Mouse (Mus musculus): ENCODE measurements at regions not wholly inside any gene's neighbourhood (a gene's known extent, or its start where the extent isn't known, plus 50 kb on each side); places are given as distances from the start of the nearest gene placed in this dataset.

- no peak for DNase-seq (ENCODE audit: low spot score)
Observed at GRCm38 (mm10) chr10:21482659-21483058, 105.6 kb downstream of the Aldh8a1 start.

- no peak for DNase-seq (ENCODE audit: low spot score)
Observed at GRCm38 (mm10) chr10:21483373-21483772, 106.3 kb downstream of the Aldh8a1 start.

DNA sequence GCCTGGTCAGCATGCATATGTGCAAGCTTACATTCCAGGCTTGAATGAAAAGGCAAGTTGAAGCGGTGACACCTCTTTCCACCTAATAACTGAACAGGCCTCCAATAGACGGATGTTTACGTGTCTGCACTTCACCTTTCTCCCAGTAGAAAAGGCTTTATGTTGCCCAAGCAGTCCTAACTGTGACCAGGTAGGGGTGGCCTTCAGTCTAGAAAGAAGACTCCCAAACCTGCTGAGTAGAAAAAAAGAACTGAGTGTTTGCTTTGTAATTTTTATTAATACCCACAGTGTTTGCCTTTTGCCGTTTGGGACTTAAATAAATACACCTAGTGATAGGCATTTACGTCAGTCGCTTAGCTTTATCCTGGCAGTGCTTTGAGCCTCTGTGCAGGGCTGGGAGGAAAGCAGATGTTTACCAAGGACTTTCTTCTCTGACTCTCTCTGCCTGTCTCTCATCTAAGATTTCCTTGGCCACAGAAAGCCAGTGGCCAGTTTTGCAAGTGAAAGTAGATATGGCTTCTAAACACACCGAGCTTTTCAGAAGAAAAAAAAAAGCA lies 104.5 kb upstream of the 1700020N01Rik start:
- no peak for DNase-seq (ENCODE audit: low spot score)

DNA sequence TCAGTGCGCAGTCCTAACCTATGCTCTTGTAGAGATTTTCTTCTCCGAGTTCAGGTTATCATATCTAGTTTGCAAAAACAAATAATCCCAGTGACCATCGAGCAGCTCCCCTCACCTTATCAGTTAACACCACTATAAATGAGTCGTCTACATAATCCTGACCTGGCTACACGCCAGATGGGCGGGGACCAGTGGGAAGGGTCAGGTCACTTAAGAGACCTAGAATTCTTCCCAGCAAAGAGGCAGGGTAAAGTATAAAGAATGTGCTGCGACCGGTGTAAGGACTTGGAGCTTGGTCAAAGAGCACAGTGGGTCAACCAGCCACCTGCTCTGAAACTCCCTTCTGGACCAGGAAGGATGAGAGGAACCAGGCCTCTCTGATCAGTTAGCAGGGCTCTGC lies 102.0 kb upstream of the 1700020N01Rik start:
- no peak for DNase-seq (ENCODE audit: low spot score)

- DNase-seq (ENCODE audit: low spot score) = no peak
Observed at GRCm38 (mm10) chr10:21492254-21492894, 100.6 kb upstream of the 1700020N01Rik start.

- DNase-seq (ENCODE audit: low spot score) = no peak
Observed at GRCm38 (mm10) chr10:21494536-21494935, 98.4 kb upstream of the 1700020N01Rik start.

GRCm38 (mm10) chr10:21497110-21497509 lies 95.8 kb upstream of the 1700020N01Rik start:
- no peak for DNase-seq (ENCODE audit: low spot score)

GRCm38 (mm10) chr10:21498143-21498542 lies 94.8 kb upstream of the 1700020N01Rik start:
- no peak for DNase-seq (ENCODE audit: low spot score)

- DNase-seq (ENCODE audit: low spot score) = no peak
Observed at GRCm38 (mm10) chr10:21501658-21502057, 91.3 kb upstream of the 1700020N01Rik start.

DNA sequence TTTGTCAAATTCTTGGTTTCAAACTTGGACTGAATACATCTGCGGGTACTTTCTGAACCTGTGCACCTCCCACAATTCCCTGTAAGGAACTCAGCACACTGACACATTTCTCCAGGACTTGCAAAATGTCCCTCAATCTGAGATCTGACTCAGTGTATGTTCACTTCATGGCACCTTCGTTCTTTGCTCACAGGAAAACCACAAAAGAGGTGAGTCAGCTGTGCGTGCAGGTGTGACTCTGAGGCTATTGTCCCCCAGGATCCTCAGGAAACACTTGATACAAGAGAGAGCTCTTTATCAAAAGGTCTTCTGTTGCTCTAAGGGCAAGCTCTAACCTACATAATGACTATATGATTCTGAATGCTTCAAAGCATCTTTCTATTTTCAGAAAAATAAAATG lies 88.5 kb upstream of the 1700020N01Rik start:
- no peak for DNase-seq (ENCODE audit: low spot score)

DNA sequence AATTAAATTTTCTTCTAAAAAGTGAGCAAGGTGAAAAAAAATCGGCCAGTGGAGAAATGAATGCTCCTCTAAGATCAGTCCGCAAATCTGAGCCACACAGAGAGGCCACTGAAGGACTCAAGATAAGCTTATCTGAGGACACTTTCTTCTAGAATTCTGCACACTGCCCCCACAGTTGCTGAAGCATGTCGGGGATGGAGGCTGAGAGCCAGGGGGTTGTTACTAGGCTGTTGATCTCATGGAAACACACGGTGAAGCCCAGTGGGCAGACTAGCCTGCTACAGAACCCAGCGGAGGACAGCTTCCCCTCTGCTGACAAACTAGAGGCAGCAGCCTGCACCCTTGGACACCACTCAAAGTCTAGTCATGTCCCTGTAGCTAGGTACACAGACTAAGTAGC lies 81.6 kb upstream of the 1700020N01Rik start:
- no peak for DNase-seq (ENCODE audit: low spot score)

DNA sequence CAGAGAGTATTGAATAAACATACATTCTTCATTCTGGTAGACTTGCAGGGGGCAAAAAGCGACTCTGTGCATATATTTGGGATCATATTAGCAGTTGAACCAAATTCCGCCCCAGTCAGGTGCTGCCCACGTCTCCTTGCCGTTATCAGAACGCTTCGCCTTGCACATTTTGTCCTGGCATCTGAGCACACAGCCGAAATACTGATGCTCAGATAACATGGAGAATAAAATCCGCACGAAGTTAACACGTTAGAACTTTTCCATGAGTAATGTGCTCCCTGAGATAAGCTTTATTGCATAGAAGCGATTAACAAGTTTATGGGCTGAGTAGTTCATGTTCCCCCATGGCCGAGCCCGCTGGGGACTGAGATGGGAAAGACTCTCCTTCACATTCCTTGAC lies 80.5 kb upstream of the 1700020N01Rik start:
- no peak for DNase-seq (ENCODE audit: low spot score)

DNA sequence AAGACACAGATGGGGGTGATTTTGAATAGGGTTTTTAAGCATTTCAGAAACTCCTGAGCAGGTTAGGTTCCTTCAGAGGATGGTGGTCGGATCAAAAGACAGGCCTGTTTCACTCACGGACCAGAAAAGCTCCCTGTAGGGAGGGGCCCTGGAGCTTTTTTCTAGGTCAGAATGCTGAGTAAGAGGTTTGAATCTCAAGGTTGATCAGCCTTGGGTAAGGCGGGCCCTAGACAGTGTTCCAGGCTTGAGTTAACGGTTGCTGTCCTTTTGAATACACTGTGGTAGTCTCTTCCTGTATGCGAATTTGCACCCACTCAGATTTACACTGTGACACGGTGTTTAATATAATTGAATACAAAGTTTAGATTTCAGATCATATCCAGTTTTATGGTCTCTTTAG lies 75.2 kb upstream of the 1700020N01Rik start:
- no peak for DNase-seq (ENCODE audit: low spot score)

- DNase-seq (ENCODE audit: low spot score) = no peak
Observed at GRCm38 (mm10) chr10:21520854-21521253, 72.1 kb upstream of the 1700020N01Rik start.

DNA sequence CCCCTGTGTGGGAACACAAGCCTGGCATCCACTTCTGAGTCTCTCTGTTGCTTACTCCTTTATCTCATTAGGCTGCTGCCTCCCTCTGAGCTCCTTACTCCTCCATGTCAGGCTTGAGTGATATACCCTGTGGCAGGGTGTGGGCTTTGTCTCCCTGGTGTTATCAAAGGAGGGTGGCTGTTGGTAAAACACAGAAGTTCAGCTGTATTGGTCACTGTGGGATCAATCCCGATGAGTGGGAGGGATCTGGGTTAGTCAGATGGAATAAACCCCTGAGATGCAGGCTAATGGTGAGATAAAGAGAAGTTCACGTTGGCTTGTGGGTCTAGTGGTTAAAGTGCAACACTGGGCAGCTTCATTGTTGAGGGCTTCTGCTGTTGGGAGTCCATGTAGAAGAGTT lies 67.4 kb upstream of the 1700020N01Rik start:
- no peak for DNase-seq (ENCODE audit: low spot score)

DNA sequence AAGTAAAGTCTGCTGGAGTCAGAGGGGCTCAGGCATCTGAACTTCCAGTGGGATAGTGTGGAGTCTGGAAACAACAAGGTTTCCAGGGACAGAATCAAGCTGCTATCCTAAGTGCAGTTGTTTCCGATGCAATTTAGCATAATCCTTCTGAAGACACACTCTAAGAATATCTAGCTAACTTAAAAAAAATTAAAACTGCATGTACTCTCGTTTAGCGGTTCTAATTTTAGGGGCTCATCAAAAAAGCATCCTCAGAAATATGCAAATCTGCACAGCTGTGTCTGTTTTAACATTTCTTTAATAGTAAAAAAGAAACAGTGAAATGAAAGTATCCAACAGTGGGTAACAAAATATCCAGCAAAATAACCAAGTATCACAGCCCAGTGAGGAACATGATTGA lies 64.5 kb upstream of the 1700020N01Rik start:
- DNase-seq (ENCODE audit: low spot score) = no peak

DNA sequence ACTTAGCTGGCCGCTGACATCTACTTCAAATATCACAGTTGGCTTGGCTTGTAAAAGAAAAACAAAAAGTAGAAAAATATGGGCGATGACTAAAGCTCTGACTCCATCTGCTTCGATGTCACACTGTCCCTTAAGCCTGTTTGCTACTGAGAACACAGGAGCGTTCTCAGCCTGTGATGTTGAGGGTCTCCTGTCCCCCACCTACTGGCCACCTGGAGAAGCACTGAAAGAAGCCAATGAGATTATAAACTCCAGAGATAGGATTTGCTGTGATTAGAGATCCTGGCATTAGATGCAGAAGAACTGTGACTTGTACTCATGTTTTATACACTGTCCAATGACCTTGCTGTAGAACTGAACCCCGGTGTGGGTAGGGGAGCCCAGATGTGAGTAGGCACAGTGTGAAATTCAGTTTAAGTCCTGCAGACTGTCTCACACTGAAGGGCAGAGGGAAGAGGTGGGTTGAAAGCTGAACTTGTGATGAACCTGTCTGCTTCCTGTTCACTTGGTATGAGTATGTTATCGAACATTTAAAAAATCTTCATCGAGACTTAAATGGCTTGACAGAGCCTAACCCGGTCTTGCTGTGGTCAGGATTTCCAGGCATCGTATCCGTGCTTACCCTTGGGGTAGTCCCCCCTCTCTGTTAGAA lies 63.7 kb upstream of the 1700020N01Rik start:
- no peak for DNase-seq (ENCODE audit: low spot score)

- DNase-seq (ENCODE audit: low spot score) = no peak
Observed at GRCm38 (mm10) chr10:21532142-21532541, 60.8 kb upstream of the 1700020N01Rik start.

GRCm38 (mm10) chr10:21535631-21536030 lies 57.3 kb upstream of the 1700020N01Rik start:
- DNase-seq (ENCODE audit: low spot score) = no peak

GRCm38 (mm10) chr10:21538481-21538880 lies 54.5 kb upstream of the 1700020N01Rik start:
- no peak for DNase-seq (ENCODE audit: low spot score)
